Mouse (Mus musculus) embryonic fibroblast, embryonic 13.5 days (primary cell): ENCODE data around the gene Itpr1.

ENCODE experiments used
- CTCF ChIP-seq: IDR thresholded peaks from 2 replicates; pipeline ENCODE4 v1.5.1; 2011; ENCODE audit warnings: mild to moderate bottlenecking, control low read depth, low read length, moderate library complexity, borderline replicate concordance; ENCODE audit not compliant: insufficient read depth
- POLR2A ChIP-seq: IDR thresholded peaks from 2 replicates; pipeline ENCODE4 v1.6.1; 2011; ENCODE audit warnings: low read depth, mild to moderate bottlenecking, control low read depth, low read length, moderate library complexity

- TF ChIP-seq CTCF (no peak), POLR2A (no peak)
Measured at GRCm38 (mm10) chr6:108494185-108494804, 281.4 kb downstream of the Itpr1 start.
